Mouse (Mus musculus) hindbrain, embryonic 13.5 days (tissue): ENCODE data around the gene Gba2. TPM values are rescaled to one million over a fixed set of nuclear protein-coding genes. Genes with fewer than 3 reads are reported as not detected.

Source experiments
- ATAC-seq: fragments of 200-750 bp; cut with Nextera tagmentation; 2 replicates; pipeline ENCODE4 v1.8.0; 2017; ENCODE audit warnings: moderate TSS enrichment; ENCODE audit not compliant: low FRiP score
- H3K27ac ChIP-seq: fragments of 300-500 bp; sonication (generic); 2 replicates; pipeline ENCODE4 v1.5.1; 2015; ENCODE audit warnings: inconsistent platforms, mild to moderate bottlenecking, moderate library complexity
- H3K27me3 ChIP-seq: fragments of 300-500 bp; sonication (generic); 2 replicates; pipeline ENCODE4 v1.6.1; 2015; ENCODE audit warnings: mild to moderate bottlenecking, inconsistent platforms
- H3K36me3 ChIP-seq: fragments of 300-500 bp; sonication (generic); 2 replicates; pipeline ENCODE4 v1.6.1; 2015; ENCODE audit warnings: mild to moderate bottlenecking, inconsistent platforms
- H3K4me1 ChIP-seq: fragments of 300-500 bp; sonication (generic); replicated peaks from 2 replicates; pipeline ENCODE4 v1.6.1; 2015; ENCODE audit warnings: inconsistent platforms
- H3K4me2 ChIP-seq: fragments of 300-500 bp; sonication (generic); 2 replicates; pipeline ENCODE4 v1.6.1; 2015; ENCODE audit warnings: inconsistent platforms, mild to moderate bottlenecking, moderate library complexity
- H3K4me3 ChIP-seq: fragments of 300-500 bp; sonication (generic); 2 replicates; pipeline ENCODE4 v1.5.1; 2015; ENCODE audit warnings: mild to moderate bottlenecking, inconsistent platforms
- H3K9ac ChIP-seq: fragments of 300-500 bp; sonication (generic); 2 replicates; pipeline ENCODE4 v1.6.1; 2015; ENCODE audit warnings: mild to moderate bottlenecking, inconsistent platforms
- H3K9me3 ChIP-seq: fragments of 300-500 bp; sonication (generic); 2 replicates; pipeline ENCODE4 v1.6.1; 2016; ENCODE audit warnings: inconsistent platforms
- WGBS: fragments of 180-500 bp; shearing (Covaris S2); methylation state at CpG from one replicate; pipeline ENCODE4 v1.1.7; 2015; 5-methylcytosine and 5-hydroxymethylcytosine counted together
- polyA plus RNA-seq: library from polyadenylated mRNA; unstranded; fragments of >200 nt; fragmentation: Nextera tagmentation; extraction: Ambion mirVana; gene quantifications from 2 replicates; pipeline ENCODE4 v1.2.1, GENCODE M21; 2015

The Gba2 gene
- polyA plus RNA-seq, 1 experiment from 2014 or later = 53.8 TPM

GRCm38 (mm10) chr4:43591961-43592360, 13.3 kb upstream of the Gba2 start:
- no peak overlapping the region for H3K4me3 ChIP-seq
- no peaks in the 10 kb centered on the region for H3K9me3 ChIP-seq
- no peak overlapping the region for H3K4me2 ChIP-seq
- no peaks in the 10 kb centered on the region for H3K36me3 ChIP-seq
- no peak overlapping the region for H3K27ac ChIP-seq
- ATAC-seq = no peak
- H3K9ac ChIP-seq = no peak overlapping the region
- WGBS = 77% methylated on average over 3 of the region's 3 CpGs
- H3K27me3 ChIP-seq = no peaks in the 10 kb centered on the region
- no peaks in the 10 kb centered on the region for H3K4me1 ChIP-seq

- H3K27me3 ChIP-seq = no peaks in the 10 kb centered on the region
- no peak overlapping the region for H3K4me3 ChIP-seq
- H3K9me3 ChIP-seq = no peaks in the 10 kb centered on the region
- H3K9ac ChIP-seq = no peak overlapping the region
- no peak for ATAC-seq
- H3K4me1 ChIP-seq = no peaks in the 10 kb centered on the region
- H3K27ac ChIP-seq = no peak overlapping the region
- H3K36me3 ChIP-seq = no peaks in the 10 kb centered on the region
- no peak overlapping the region for H3K4me2 ChIP-seq
- WGBS = 82% methylated on average over 5 of the region's 5 CpGs
Observed at GRCm38 (mm10) chr4:43591543-43591942, 12.9 kb upstream of the Gba2 start.

- Histone ChIP-seq H3K9me3 (no peaks in the 10 kb centered on the region), H3K4me1 (no peaks in the 10 kb centered on the region), H3K27me3 (no peaks in the 10 kb centered on the region), H3K36me3 (peaks cover 24% of the 10 kb centered on the region), H3K4me3 (no peak overlapping the region), H3K4me2 (no peak overlapping the region), H3K9ac (no peak overlapping the region), H3K27ac (no peak overlapping the region)
- WGBS = 62% methylated on average over 7 of the region's 7 CpGs
- ATAC-seq = no peak
Observed at GRCm38 (mm10) chr4:43587681-43588080, 9.0 kb upstream of the Gba2 start.

- Histone ChIP-seq H3K4me2 (no peak overlapping the region), H3K4me1 (no peaks in the 10 kb centered on the region), H3K4me3 (no peak overlapping the region), H3K36me3 (peaks cover 36% of the 10 kb centered on the region), H3K27me3 (no peaks in the 10 kb centered on the region), H3K9me3 (no peaks in the 10 kb centered on the region), H3K9ac (peak overlapping the region; percentile 9; the same call in 1 of the 2 replicates), H3K27ac (no peak overlapping the region)
- no peak for ATAC-seq
- 78% methylated on average over 8 of the region's 8 CpGs for WGBS
Observed at GRCm38 (mm10) chr4:43586411-43586810, 7.7 kb upstream of the Gba2 start.

GRCm38 (mm10) chr4:43585682-43586081, 7.0 kb upstream of the Gba2 start:
- Histone ChIP-seq H3K9me3 (no peaks in the 10 kb centered on the region), H3K27me3 (no peaks in the 10 kb centered on the region), H3K27ac (no peak overlapping the region), H3K4me2 (no peak overlapping the region), H3K4me1 (no peaks in the 10 kb centered on the region), H3K36me3 (peaks cover 44% of the 10 kb centered on the region), H3K9ac (no peak overlapping the region), H3K4me3 (no peak overlapping the region)
- 50% methylated on average over 10 of the region's 10 CpGs for WGBS
- no peak for ATAC-seq

GRCm38 (mm10) chr4:43584444-43585416, 6.1 kb upstream of the Gba2 start, which contains the start of gene Msmp:
Gene Msmp, minus strand, starts transcription at chr4:43584494.
- WGBS = 71% methylated on average over 12 of the region's 12 CpGs
- H3K36me3 ChIP-seq = peaks cover 49% of the 10 kb centered on the region
- H3K27me3 ChIP-seq = no peaks in the 10 kb centered on the region
- H3K9ac ChIP-seq = no peak within 1 kb of the TSS
- no peak for ATAC-seq
- H3K27ac ChIP-seq = no peak within 1 kb of the TSS
- no peaks in the 10 kb centered on the region for H3K9me3 ChIP-seq
- no peak within 1 kb of the TSS for H3K4me2 ChIP-seq
- H3K4me1 ChIP-seq = peaks cover 7% of the 10 kb centered on the region
- H3K4me3 ChIP-seq = no peak within 1 kb of the TSS

GRCm38 (mm10) chr4:43583421-43583820, 4.7 kb upstream of the Gba2 start:
- Histone ChIP-seq H3K9ac (no peak overlapping the region), H3K4me3 (no peak overlapping the region), H3K36me3 (peaks cover 49% of the 10 kb centered on the region), H3K9me3 (no peaks in the 10 kb centered on the region), H3K27ac (no peak overlapping the region), H3K4me2 (no peak overlapping the region), H3K27me3 (no peaks in the 10 kb centered on the region), H3K4me1 (peaks cover 13% of the 10 kb centered on the region)
- ATAC-seq = no peak
- 77% methylated on average over 7 of the region's 7 CpGs for WGBS

- ATAC-seq = no peak
- peaks cover 49% of the 10 kb centered on the region for H3K36me3 ChIP-seq
- no peak overlapping the region for H3K9ac ChIP-seq
- WGBS = 86% methylated on average over 5 of the region's 5 CpGs
- H3K4me2 ChIP-seq = no peak overlapping the region
- no peak overlapping the region for H3K4me3 ChIP-seq
- H3K27me3 ChIP-seq = no peaks in the 10 kb centered on the region
- H3K27ac ChIP-seq = no peak overlapping the region
- no peaks in the 10 kb centered on the region for H3K9me3 ChIP-seq
- peaks cover 22% of the 10 kb centered on the region for H3K4me1 ChIP-seq
Observed at GRCm38 (mm10) chr4:43582241-43582640, 3.6 kb upstream of the Gba2 start.

GRCm38 (mm10) chr4:43581381-43581780, 2.7 kb upstream of the Gba2 start:
- 96% methylated on average over 12 of the region's 12 CpGs for WGBS
- ATAC-seq = no peak
- no peak overlapping the region for H3K27ac ChIP-seq
- H3K36me3 ChIP-seq = peaks cover 49% of the 10 kb centered on the region
- no peak overlapping the region for H3K4me3 ChIP-seq
- H3K4me2 ChIP-seq = no peak overlapping the region
- no peaks in the 10 kb centered on the region for H3K9me3 ChIP-seq
- no peak overlapping the region for H3K9ac ChIP-seq
- H3K27me3 ChIP-seq = no peaks in the 10 kb centered on the region
- H3K4me1 ChIP-seq = peaks cover 31% of the 10 kb centered on the region

GRCm38 (mm10) chr4:43580721-43581120, 2.0 kb upstream of the Gba2 start:
- ATAC-seq = no peak
- peaks cover 38% of the 10 kb centered on the region for H3K4me1 ChIP-seq
- H3K4me2 ChIP-seq = no peak overlapping the region
- no peak overlapping the region for H3K4me3 ChIP-seq
- no peak overlapping the region for H3K27ac ChIP-seq
- no peaks in the 10 kb centered on the region for H3K9me3 ChIP-seq
- WGBS = 92% methylated on average over 5 of the region's 5 CpGs
- H3K9ac ChIP-seq = 0 out of 2 replicates have a peak overlapping the region, but pooled peaks have one; percentile 15
- H3K36me3 ChIP-seq = peaks cover 49% of the 10 kb centered on the region
- H3K27me3 ChIP-seq = no peaks in the 10 kb centered on the region

- peak overlapping the region; percentile 92 for H3K9ac ChIP-seq
- no peaks in the 10 kb centered on the region for H3K9me3 ChIP-seq
- ATAC-seq = no peak
- H3K4me3 ChIP-seq = peak overlapping the region; percentile 89
- peaks cover 48% of the 10 kb centered on the region for H3K4me1 ChIP-seq
- no peak overlapping the region for H3K27ac ChIP-seq
- peaks cover 44% of the 10 kb centered on the region for H3K36me3 ChIP-seq
- H3K4me2 ChIP-seq = peak overlapping the region; percentile 99
- 75% methylated on average over 6 of the region's 6 CpGs for WGBS
- no peaks in the 10 kb centered on the region for H3K27me3 ChIP-seq
Observed at GRCm38 (mm10) chr4:43579731-43580130, 1.1 kb upstream of the Gba2 start.

GRCm38 (mm10) chr4:43579256-43579655, 583 bp upstream of the Gba2 start:
- H3K4me1 ChIP-seq = peaks cover 49% of the 10 kb centered on the region
- H3K4me2 ChIP-seq = peak overlapping the region; percentile 99
- WGBS = 8% methylated on average over 10 of the region's 10 CpGs
- peak overlapping the region; percentile 92 for H3K9ac ChIP-seq
- H3K27ac ChIP-seq = peak overlapping the region; percentile 90
- no peaks in the 10 kb centered on the region for H3K9me3 ChIP-seq
- ATAC-seq = no peak
- peak overlapping the region; percentile 89 for H3K4me3 ChIP-seq
- no peaks in the 10 kb centered on the region for H3K27me3 ChIP-seq
- peaks cover 43% of the 10 kb centered on the region for H3K36me3 ChIP-seq
